Mouse (Mus musculus): ENCODE measurements around the gene Adgra3. TPM values are rescaled to one million over a fixed set of nuclear protein-coding genes. Genes with fewer than 3 reads are reported as not detected.

The Adgra3 gene
- total RNA-seq, 1 experiment = 59.2 TPM

DNA sequence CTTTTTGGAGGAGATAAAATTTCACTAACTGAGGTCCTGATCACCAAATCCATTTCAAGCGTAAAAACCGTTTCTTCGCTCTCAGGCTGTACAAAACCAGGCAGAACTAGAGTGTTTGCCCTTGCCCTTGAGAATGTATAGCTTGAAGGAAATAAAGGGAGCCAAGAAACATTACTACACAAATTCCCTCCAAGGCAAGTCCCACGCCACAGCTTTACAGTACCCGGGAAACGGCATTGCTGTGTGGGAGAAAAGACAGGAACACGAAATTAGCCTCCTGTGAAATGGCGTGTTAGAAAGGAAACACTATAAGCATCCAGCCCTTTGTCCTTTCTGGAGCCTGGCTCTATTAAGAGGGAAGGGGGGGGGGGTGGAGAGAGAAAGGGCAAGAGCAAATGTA, 21.1 kb downstream of the Adgra3 start:
- H3K9ac ChIP-seq (ENCODE audit: insufficient read depth, low read depth, low read length, poor library complexity, severe bottlenecking) = no peak overlapping the region
- in situ Hi-C loops (cut with MboI; ENCODE audit: low sequenced_read_pairs in 2 of 2, unreplicated experiment in 2 of 2) = no loop called here
- H3K4me3 ChIP-seq (ENCODE audit: insufficient read depth in 1 of 2, low read depth in 1 of 2, low read length in 2 of 2, poor library complexity in 1 of 2, severe bottlenecking in 1 of 2) = no peak overlapping the region
- TF ChIP-seq CHD2 (IDR thresholded peaks at IDR 0.05; ENCODE audit: low read depth, low read length) = no peak
- TF ChIP-seq HCFC1 (IDR thresholded peaks at IDR 0.05; ENCODE audit: borderline replicate concordance, insufficient read depth, low read length) = no peak
- no peak for TF ChIP-seq ZC3H11A (IDR thresholded peaks at IDR 0.05; ENCODE audit: borderline replicate concordance, low read depth, low read length)
- no peak for TF ChIP-seq MAFK (IDR thresholded peaks at IDR 0.05; ENCODE audit: insufficient read depth, low read depth, low read length)
- no peak for TF ChIP-seq ZNF384 (IDR thresholded peaks at IDR 0.05; ENCODE audit: low read depth, low read length)
- no peaks in the 10 kb centered on the region; the same call in none of the 2 replicates for H3K36me3 ChIP-seq (ENCODE audit: control insufficient read depth, insufficient read depth, low read length, poor library complexity, severe bottlenecking)
- H3K9me3 ChIP-seq (ENCODE audit: control insufficient read depth, insufficient read depth, low read depth, low read length) = no peaks in the 10 kb centered on the region
- DNase-seq (ENCODE audit: low read depth, low spot score) = no peak
- peaks cover 0 to 5% of the 10 kb centered on the region in 2 experiments; a peak in 2 of 4 replicates for H3K4me1 ChIP-seq (ENCODE audit: control insufficient read depth in 2 of 2, insufficient read depth in 2 of 2, low read length in 2 of 2, poor library complexity in 1 of 2)
- H3K27ac ChIP-seq (ENCODE audit: insufficient read depth, low read depth, low read length, poor library complexity, severe bottlenecking) = no peak overlapping the region

DNA sequence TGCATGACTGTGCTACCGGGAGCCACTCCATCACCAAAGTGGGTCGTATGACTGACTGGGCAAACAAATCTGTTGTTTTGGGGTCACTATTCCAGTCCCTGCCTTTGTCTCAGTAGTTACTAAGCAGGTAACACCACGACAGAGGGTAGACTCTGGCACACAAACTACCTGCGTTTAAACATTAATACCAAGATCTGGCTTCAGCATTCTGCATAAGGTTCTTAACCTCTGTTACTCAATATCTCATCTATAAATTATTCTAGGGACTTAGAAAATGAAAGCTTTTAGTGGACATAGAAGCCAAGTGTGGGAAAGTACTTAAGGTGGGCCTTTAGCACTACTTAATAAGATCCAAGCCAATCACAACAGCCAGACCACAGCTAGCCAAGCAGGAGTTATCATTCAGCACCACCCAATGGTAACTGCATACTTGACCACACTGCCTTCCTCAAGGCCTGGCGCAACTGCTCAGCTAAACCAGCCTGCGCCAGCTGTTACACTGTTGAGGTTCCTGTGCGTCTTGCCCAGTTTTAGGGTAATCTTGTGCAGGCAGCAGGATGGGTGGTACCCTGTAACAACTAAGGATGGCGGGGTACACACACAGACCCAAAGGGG, 23.8 kb downstream of the Adgra3 start:
- no peaks in the 10 kb centered on the region for H3K9me3 ChIP-seq (ENCODE audit: control insufficient read depth, insufficient read depth, low read depth, low read length)
- no peak overlapping the region for H3K4me3 ChIP-seq (ENCODE audit: insufficient read depth in 1 of 2, low read depth in 1 of 2, low read length in 2 of 2, poor library complexity in 1 of 2, severe bottlenecking in 1 of 2)
- TF ChIP-seq HCFC1 (IDR thresholded peaks at IDR 0.05; ENCODE audit: borderline replicate concordance, insufficient read depth, low read length) (no peak), ZC3H11A (IDR thresholded peaks at IDR 0.05; ENCODE audit: borderline replicate concordance, low read depth, low read length) (no peak), MAFK (IDR thresholded peaks at IDR 0.05; ENCODE audit: insufficient read depth, low read depth, low read length) (no peak), ZNF384 (IDR thresholded peaks at IDR 0.05; ENCODE audit: low read depth, low read length) (no peak), CHD2 (IDR thresholded peaks at IDR 0.05; ENCODE audit: low read depth, low read length) (no peak)
- H3K4me1 ChIP-seq (ENCODE audit: control insufficient read depth in 2 of 2, insufficient read depth in 2 of 2, low read length in 2 of 2, poor library complexity in 1 of 2) = peaks cover 0 to 5% of the 10 kb centered on the region in 2 experiments; a peak in 2 of 4 replicates
- in situ Hi-C loops (cut with MboI; ENCODE audit: low sequenced_read_pairs in 2 of 2, unreplicated experiment in 2 of 2) = no loop called here
- DNase-seq (ENCODE audit: low read depth, low spot score) = no peak
- no peak overlapping the region for H3K9ac ChIP-seq (ENCODE audit: insufficient read depth, low read depth, low read length, poor library complexity, severe bottlenecking)
- no peak overlapping the region for H3K27ac ChIP-seq (ENCODE audit: insufficient read depth, low read depth, low read length, poor library complexity, severe bottlenecking)
- no peaks in the 10 kb centered on the region; the same call in none of the 2 replicates for H3K36me3 ChIP-seq (ENCODE audit: control insufficient read depth, insufficient read depth, low read length, poor library complexity, severe bottlenecking)

DNA sequence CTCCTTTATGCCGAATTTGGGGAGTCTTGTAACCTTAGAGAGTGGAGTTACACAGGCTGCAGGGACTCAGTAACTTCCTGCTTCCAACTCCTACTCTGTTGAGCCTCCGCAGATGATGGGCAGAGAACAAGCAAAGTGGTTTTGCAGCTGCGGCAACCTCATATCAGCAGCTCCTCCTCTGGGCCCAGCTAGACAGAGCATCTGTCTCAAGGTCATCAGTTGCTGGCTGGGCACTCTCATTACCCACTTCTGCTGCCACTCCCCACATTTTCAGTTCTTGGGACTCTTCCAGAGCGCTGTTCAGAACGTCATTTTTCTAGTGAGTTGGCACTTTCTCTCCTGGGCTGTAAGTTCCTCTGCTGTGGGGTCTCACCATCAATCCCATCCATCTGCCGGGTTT, 24.6 kb downstream of the Adgra3 start:
- in situ Hi-C loops (cut with MboI; ENCODE audit: low sequenced_read_pairs in 2 of 2, unreplicated experiment in 2 of 2) = no loop called here
- Histone ChIP-seq H3K9ac (ENCODE audit: insufficient read depth, low read depth, low read length, poor library complexity, severe bottlenecking) (no peak overlapping the region), H3K4me3 (ENCODE audit: insufficient read depth in 1 of 2, low read depth in 1 of 2, low read length in 2 of 2, poor library complexity in 1 of 2, severe bottlenecking in 1 of 2) (no peak overlapping the region), H3K9me3 (ENCODE audit: control insufficient read depth, insufficient read depth, low read depth, low read length) (no peaks in the 10 kb centered on the region), H3K27ac (ENCODE audit: insufficient read depth, low read depth, low read length, poor library complexity, severe bottlenecking) (no peak overlapping the region), H3K36me3 (ENCODE audit: control insufficient read depth, insufficient read depth, low read length, poor library complexity, severe bottlenecking) (no peaks in the 10 kb centered on the region; the same call in none of the 2 replicates), H3K4me1 (ENCODE audit: control insufficient read depth in 2 of 2, insufficient read depth in 2 of 2, low read length in 2 of 2, poor library complexity in 1 of 2) (peaks cover 0 to 4% of the 10 kb centered on the region in 2 experiments; a peak in 2 of 4 replicates)
- DNase-seq (ENCODE audit: low read depth, low spot score) = no peak
- TF ChIP-seq ZNF384 (IDR thresholded peaks at IDR 0.05; ENCODE audit: low read depth, low read length) = no peak
- no peak for TF ChIP-seq CHD2 (IDR thresholded peaks at IDR 0.05; ENCODE audit: low read depth, low read length)
- TF ChIP-seq ZC3H11A (IDR thresholded peaks at IDR 0.05; ENCODE audit: borderline replicate concordance, low read depth, low read length) = no peak
- TF ChIP-seq HCFC1 (IDR thresholded peaks at IDR 0.05; ENCODE audit: borderline replicate concordance, insufficient read depth, low read length) = no peak
- TF ChIP-seq MAFK (IDR thresholded peaks at IDR 0.05; ENCODE audit: insufficient read depth, low read depth, low read length) = no peak

DNA sequence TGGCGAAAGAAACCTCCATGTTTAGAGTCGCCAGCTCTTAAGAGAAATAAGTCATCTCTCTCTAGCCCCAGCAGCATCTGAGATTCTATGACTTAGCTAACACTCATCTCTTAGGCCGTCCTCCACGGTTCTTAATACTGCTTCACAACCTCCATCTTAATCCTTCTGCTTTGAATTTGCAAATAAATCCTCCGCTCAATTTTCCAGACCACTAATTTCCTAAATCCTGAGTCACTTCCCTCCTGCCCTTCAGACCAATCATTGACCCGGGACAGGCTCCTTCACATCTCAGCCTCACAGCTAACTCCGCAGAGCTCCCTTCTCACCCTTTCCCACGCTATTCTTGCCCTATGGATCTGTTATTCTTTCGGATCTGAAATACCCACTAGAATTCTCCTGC, 25.1 kb downstream of the Adgra3 start:
- Histone ChIP-seq H3K4me1 (ENCODE audit: control insufficient read depth in 2 of 2, insufficient read depth in 2 of 2, low read length in 2 of 2, poor library complexity in 1 of 2) (peaks cover 0 to 3% of the 10 kb centered on the region in 2 experiments; a peak in 2 of 4 replicates), H3K27ac (ENCODE audit: insufficient read depth, low read depth, low read length, poor library complexity, severe bottlenecking) (no peak overlapping the region), H3K9me3 (ENCODE audit: control insufficient read depth, insufficient read depth, low read depth, low read length) (no peaks in the 10 kb centered on the region), H3K36me3 (ENCODE audit: control insufficient read depth, insufficient read depth, low read length, poor library complexity, severe bottlenecking) (no peaks in the 10 kb centered on the region; the same call in 1 of the 2 replicates), H3K9ac (ENCODE audit: insufficient read depth, low read depth, low read length, poor library complexity, severe bottlenecking) (no peak overlapping the region), H3K4me3 (ENCODE audit: insufficient read depth in 1 of 2, low read depth in 1 of 2, low read length in 2 of 2, poor library complexity in 1 of 2, severe bottlenecking in 1 of 2) (no peak overlapping the region)
- DNase-seq (ENCODE audit: low read depth, low spot score) = no peak
- in situ Hi-C loops (cut with MboI; ENCODE audit: low sequenced_read_pairs in 2 of 2, unreplicated experiment in 2 of 2) = no loop called here
- TF ChIP-seq ZC3H11A (IDR thresholded peaks at IDR 0.05; ENCODE audit: borderline replicate concordance, low read depth, low read length) (no peak), ZNF384 (IDR thresholded peaks at IDR 0.05; ENCODE audit: low read depth, low read length) (no peak), HCFC1 (IDR thresholded peaks at IDR 0.05; ENCODE audit: borderline replicate concordance, insufficient read depth, low read length) (no peak), MAFK (IDR thresholded peaks at IDR 0.05; ENCODE audit: insufficient read depth, low read depth, low read length) (no peak), CHD2 (IDR thresholded peaks at IDR 0.05; ENCODE audit: low read depth, low read length) (no peak)
